Mouse (Mus musculus): Measurements from ENCODE around the gene B4galnt4.

- no peak for TF ChIP-seq POLR2A (IDR thresholded peaks at IDR 0.05; ENCODE audit: borderline replicate concordance, extremely low read depth, low read depth, low read length)
- TF ChIP-seq CTCF (IDR thresholded peaks at IDR 0.05; ENCODE audit: insufficient read depth, low read length): no peak
Observed at GRCm38 (mm10) chr7:141038090-141039032, 22.5 kb upstream of the B4galnt4 start.
